Mouse (Mus musculus) olfactory bulb, adult 2 months (tissue): ENCODE measurements at regions not wholly inside any gene's neighbourhood (a gene's known extent, or its start where the extent isn't known, plus 50 kb on each side); places are given as distances from the start of the nearest gene placed in this dataset.

Source experiments
- CTCF ChIP-seq: fragments of 200-500 bp; IDR thresholded peaks from 2 replicates; pipeline ENCODE4 v1.5.1; 2012; ENCODE audit warnings: low read depth, mild to moderate bottlenecking, low read length, moderate library complexity; ENCODE audit not compliant: insufficient read depth
- POLR2A ChIP-seq: fragments of 200-500 bp; IDR thresholded peaks from 2 replicates; pipeline ENCODE4 v1.6.1; 2012; ENCODE audit warnings: mild to moderate bottlenecking, low read depth, low read length, moderate library complexity; ENCODE audit not compliant: insufficient read depth

DNA sequence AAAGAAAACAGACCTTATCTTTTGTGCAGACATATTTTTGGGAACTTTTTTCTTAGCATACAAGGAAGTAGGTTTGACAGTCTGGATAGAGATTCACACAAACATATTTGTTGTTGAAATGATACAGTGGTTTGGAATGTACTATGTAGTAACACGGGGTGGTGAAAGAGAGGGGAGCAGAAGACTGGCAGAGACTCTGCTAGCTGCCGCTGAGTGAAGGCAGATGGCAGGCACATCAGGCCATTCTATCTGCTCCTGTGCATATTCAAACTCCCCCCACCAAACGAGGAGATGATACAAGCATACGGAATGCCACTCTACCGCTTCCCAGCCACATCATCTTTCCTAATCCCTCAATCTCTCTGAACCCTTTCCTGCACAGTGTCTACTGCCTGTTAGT is 279.1 kb upstream of the Spred2 start:
- TF ChIP-seq POLR2A: no peak
- no peak for TF ChIP-seq CTCF
